Mouse (Mus musculus) forebrain, embryonic 16.5 days (tissue): ENCODE data around the gene Zfhx3. TPM values are rescaled to one million over a fixed set of nuclear protein-coding genes. Genes with fewer than 3 reads are reported as not detected.

Experiments used
- ATAC-seq: fragments of 200-750 bp; cut with Nextera tagmentation; 2 replicates; pipeline ENCODE4 v1.8.0; 2017; ENCODE audit warnings: mild to moderate bottlenecking, moderate library complexity
- H3K27ac ChIP-seq: fragments of 300-500 bp; sonication (generic); 2 replicates; pipeline ENCODE4 v1.5.1; 2014; ENCODE audit warnings: low read length, control low read depth
- H3K27me3 ChIP-seq: fragments of 300-500 bp; sonication (generic); replicated peaks from 2 replicates; pipeline ENCODE4 v1.6.1; 2014; ENCODE audit warnings: low read length; ENCODE audit not compliant: control insufficient read depth, insufficient read depth
- H3K36me3 ChIP-seq: fragments of 300-500 bp; sonication (generic); 2 replicates; pipeline ENCODE4 v1.6.1; 2014; ENCODE audit not compliant: control insufficient read depth, insufficient read depth
- H3K4me1 ChIP-seq: fragments of 300-500 bp; sonication (generic); replicated peaks from 2 replicates; pipeline ENCODE4 v1.6.1; 2014; ENCODE audit warnings: low read length; ENCODE audit not compliant: control insufficient read depth, insufficient read depth
- H3K4me2 ChIP-seq: fragments of 300-500 bp; sonication (generic); 2 replicates; pipeline ENCODE4 v1.6.1; 2014; ENCODE audit warnings: mild to moderate bottlenecking, low read length, control low read depth
- H3K4me3 ChIP-seq: fragments of 300-500 bp; sonication (generic); replicated peaks from 2 replicates; pipeline ENCODE4 v1.5.1; 2014; ENCODE audit warnings: mild to moderate bottlenecking, low read length, control low read depth
- H3K9ac ChIP-seq: fragments of 300-500 bp; sonication (generic); replicated peaks from 2 replicates; pipeline ENCODE4 v1.6.1; 2014; ENCODE audit warnings: low read depth, low read length, control low read depth
- H3K9me3 ChIP-seq: fragments of 300-500 bp; sonication (generic); 2 replicates; pipeline ENCODE4 v1.6.1; 2016; ENCODE audit warnings: low read length; ENCODE audit not compliant: control insufficient read depth
- WGBS: fragments of 180-500 bp; shearing (Covaris S2); extraction: QIAGEN DNeasy Blood & Tissue Kit; methylation state at CpG from one replicate; pipeline ENCODE4 v1.1.7; 2014; 5-methylcytosine and 5-hydroxymethylcytosine counted together
- polyA plus RNA-seq: library from polyadenylated mRNA; unstranded; fragments of >200 nt; fragmentation: Nextera tagmentation; extraction: Ambion mirVana; gene quantifications from 2 replicates; pipeline ENCODE4 v1.2.1, GENCODE M21; 2015

The Zfhx3 gene
- polyA plus RNA-seq, 1 experiment from 2014 or later: 14.6 TPM

GRCm38 (mm10) chr8:108854444-108855102, 912.1 kb downstream of the Zfhx3 start:
- Histone ChIP-seq H3K4me1 (no peaks in the 10 kb centered on the region), H3K4me3 (no peak overlapping the region), H3K27ac (no peak overlapping the region), H3K36me3 (no peaks in the 10 kb centered on the region), H3K9ac (no peak overlapping the region), H3K9me3 (no peaks in the 10 kb centered on the region), H3K4me2 (no peak overlapping the region), H3K27me3 (no peaks in the 10 kb centered on the region)
- WGBS: 56% methylated on average over 12 of the region's 12 CpGs
- ATAC-seq: no peak

- ATAC-seq: no peak
- Histone ChIP-seq H3K4me1 (peaks cover 16% of the 10 kb centered on the region), H3K36me3 (no peaks in the 10 kb centered on the region), H3K27ac (no peak overlapping the region), H3K4me3 (no peak overlapping the region), H3K4me2 (no peak overlapping the region), H3K9me3 (no peaks in the 10 kb centered on the region), H3K27me3 (no peaks in the 10 kb centered on the region), H3K9ac (no peak overlapping the region)
- WGBS: 69% methylated on average over 8 of the region's 8 CpGs
Measured at GRCm38 (mm10) chr8:108859001-108859400, 916.6 kb downstream of the Zfhx3 start.

- Histone ChIP-seq H3K27ac (no peak overlapping the region), H3K4me2 (no peak overlapping the region), H3K9ac (no peak overlapping the region), H3K4me3 (no peak overlapping the region), H3K4me1 (peaks cover 16% of the 10 kb centered on the region), H3K9me3 (no peaks in the 10 kb centered on the region), H3K36me3 (no peaks in the 10 kb centered on the region), H3K27me3 (no peaks in the 10 kb centered on the region)
- 58% methylated on average over 9 of the region's 9 CpGs for WGBS
- ATAC-seq: no peak
Measured at GRCm38 (mm10) chr8:108859983-108860382, 917.5 kb downstream of the Zfhx3 start.

DNA sequence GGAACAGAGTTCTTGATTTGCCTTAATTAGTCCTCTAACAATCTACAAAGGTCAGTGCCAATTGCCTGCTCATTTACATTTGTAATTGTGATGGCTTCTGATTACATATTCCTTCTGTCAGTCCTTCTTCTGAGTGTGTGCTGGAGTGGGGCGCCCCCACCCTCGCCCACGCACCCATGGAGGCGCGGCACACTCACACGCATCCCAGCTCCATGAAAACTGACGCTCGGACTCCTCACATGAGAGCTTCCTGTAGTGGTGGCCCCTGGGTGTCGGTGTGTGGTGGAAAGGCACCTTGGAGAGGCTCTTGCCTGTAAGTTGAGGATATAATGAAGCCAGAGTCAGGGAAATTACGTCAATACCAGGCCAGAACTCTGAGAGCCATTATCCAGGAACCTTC, 921.0 kb downstream of the Zfhx3 start:
- no peaks in the 10 kb centered on the region for H3K27me3 ChIP-seq
- H3K9me3 ChIP-seq: no peaks in the 10 kb centered on the region
- peak; percentile 57 for ATAC-seq
- no peak overlapping the region for H3K4me2 ChIP-seq
- no peak overlapping the region for H3K27ac ChIP-seq
- no peak overlapping the region for H3K4me3 ChIP-seq
- no peaks in the 10 kb centered on the region for H3K36me3 ChIP-seq
- H3K9ac ChIP-seq: no peak overlapping the region
- 49% methylated on average over 10 of the region's 10 CpGs for WGBS
- H3K4me1 ChIP-seq: peaks cover 16% of the 10 kb centered on the region

DNA sequence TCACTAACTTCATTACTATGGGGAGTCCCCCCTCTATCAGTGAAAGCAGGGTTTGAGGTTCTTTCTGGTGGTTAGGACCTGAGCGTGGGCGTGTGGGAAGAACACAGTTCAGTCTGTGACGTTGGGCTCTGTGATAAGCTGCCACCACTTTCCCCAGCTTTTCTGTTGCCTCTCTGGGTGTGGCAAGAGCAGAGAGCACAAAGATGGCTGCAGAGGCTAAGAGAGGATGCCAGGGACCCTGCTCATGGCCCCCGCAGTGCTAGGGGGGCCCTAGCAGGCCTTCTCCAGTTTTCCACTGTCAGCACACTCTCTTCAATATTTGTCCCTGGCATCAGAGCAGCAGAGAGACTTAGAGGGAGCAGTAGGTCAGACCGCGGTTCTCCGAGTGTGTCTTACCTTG, 924.0 kb downstream of the Zfhx3 start:
- peaks cover 16% of the 10 kb centered on the region for H3K4me1 ChIP-seq
- 90% methylated on average over 7 of the region's 7 CpGs for WGBS
- no peak for ATAC-seq

GRCm38 (mm10) chr8:108867482-108868258, 925.2 kb downstream of the Zfhx3 start:
- no peak for ATAC-seq
- Histone ChIP-seq H3K4me3 (no peak overlapping the region), H3K9ac (no peak overlapping the region), H3K4me2 (no peak overlapping the region), H3K27ac (no peak overlapping the region), H3K4me1 (peaks cover 11% of the 10 kb centered on the region), H3K27me3 (no peaks in the 10 kb centered on the region), H3K9me3 (no peaks in the 10 kb centered on the region), H3K36me3 (no peaks in the 10 kb centered on the region)
- 77% methylated on average over 13 of the region's 13 CpGs for WGBS

More for the DNA sequence above, 924.0 kb downstream of the Zfhx3 start:
- Histone ChIP-seq H3K9ac (no peak overlapping the region), H3K4me3 (no peak overlapping the region), H3K4me2 (no peak overlapping the region), H3K9me3 (no peaks in the 10 kb centered on the region), H3K36me3 (no peaks in the 10 kb centered on the region), H3K27me3 (no peaks in the 10 kb centered on the region), H3K27ac (no peak overlapping the region)

DNA sequence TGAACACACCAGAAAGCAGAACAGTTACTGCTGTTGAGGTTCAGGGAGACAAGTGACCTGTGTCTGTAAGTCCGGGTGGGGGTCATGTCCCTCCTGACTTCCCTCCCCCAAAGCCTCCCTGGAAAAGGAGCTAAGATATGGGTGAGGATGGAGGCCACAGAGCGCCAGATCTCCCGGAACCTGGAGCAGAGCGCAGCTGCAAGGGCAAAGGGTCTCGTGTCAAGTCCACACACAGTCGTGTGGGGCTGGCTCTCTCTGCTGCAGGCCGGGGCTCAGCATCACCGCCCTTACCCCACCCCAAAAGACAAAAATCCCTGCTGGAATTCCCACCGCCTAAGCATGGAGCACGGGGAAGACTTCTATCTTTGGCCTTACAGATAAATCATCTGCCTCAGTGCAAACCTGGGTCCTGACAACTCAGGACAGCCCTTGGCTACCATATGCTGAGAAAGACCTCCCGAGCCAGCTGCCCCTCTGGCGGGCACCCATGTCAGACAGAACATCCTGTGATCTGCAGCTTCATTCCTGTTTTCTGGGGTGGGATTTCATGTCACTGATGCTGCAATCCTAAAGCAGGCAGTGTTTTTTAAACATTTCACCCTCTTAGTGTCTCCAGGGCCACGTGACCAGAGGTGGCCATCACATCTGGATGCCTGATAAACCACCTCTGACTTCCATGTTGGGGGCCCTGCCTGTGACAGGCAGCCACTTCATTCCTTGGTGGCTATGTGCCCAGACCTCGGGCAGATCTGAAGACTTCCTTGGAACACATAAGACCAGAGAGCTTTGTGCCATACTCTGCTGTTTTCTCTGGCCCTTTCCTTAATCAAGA, 926.0 kb downstream of the Zfhx3 start:
- H3K27ac ChIP-seq: no peak overlapping the region
- H3K9me3 ChIP-seq: no peaks in the 10 kb centered on the region
- H3K4me1 ChIP-seq: peaks cover 4% of the 10 kb centered on the region
- no peak overlapping the region for H3K4me3 ChIP-seq
- H3K9ac ChIP-seq: no peak overlapping the region
- H3K27me3 ChIP-seq: no peaks in the 10 kb centered on the region
- WGBS: 85% methylated on average over 14 of the region's 14 CpGs
- no peaks in the 10 kb centered on the region for H3K36me3 ChIP-seq
- no peak for ATAC-seq
- H3K4me2 ChIP-seq: no peak overlapping the region

DNA sequence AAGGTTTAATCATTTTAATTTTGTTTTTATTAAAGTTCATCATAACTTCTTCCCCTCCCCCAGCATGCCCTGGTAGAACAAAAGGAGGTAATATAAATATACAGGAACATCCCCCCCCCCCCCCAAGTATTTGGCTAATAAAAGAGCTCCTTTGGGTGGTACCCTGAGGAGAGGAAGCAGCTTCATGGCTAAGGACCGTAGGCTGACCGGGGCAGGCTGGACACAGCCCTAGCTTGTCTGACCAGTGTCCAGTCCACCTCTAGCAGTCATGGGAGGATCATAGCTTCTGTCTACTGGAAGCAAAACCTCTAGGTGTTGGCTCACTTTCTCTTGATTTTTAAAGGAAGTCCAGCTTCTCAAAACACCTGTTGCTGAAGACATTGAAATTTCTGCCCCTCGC, 927.0 kb downstream of the Zfhx3 start:
- no peak for ATAC-seq
- Histone ChIP-seq H3K4me2 (no peak overlapping the region), H3K27ac (no peak overlapping the region), H3K9ac (no peak overlapping the region), H3K27me3 (no peaks in the 10 kb centered on the region), H3K4me3 (no peak overlapping the region), H3K4me1 (no peaks in the 10 kb centered on the region), H3K36me3 (no peaks in the 10 kb centered on the region), H3K9me3 (no peaks in the 10 kb centered on the region)
- WGBS: 93% methylated on average over 3 of the region's 3 CpGs

DNA sequence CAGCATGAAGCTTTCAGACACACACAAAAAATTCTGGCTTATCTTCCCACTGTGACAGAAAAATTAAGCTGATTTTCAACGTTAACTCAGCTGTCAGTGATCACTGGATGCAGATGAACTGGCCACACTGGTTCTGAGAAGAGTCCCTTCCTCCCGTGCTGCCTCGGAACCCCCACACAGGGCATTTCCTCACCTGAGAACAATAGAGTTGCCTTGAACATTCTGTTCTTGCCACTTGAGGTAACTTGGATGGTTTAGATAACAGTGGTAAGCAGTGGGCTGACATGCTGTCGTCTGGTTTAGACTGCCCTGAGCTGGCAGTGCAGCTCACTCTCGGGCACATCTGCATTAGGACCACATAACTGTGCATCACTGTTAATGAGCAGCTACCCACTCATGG, 927.5 kb downstream of the Zfhx3 start:
- Histone ChIP-seq H3K9ac (no peak overlapping the region), H3K4me2 (no peak overlapping the region), H3K4me3 (no peak overlapping the region), H3K27ac (no peak overlapping the region), H3K4me1 (no peaks in the 10 kb centered on the region), H3K9me3 (no peaks in the 10 kb centered on the region), H3K36me3 (no peaks in the 10 kb centered on the region), H3K27me3 (no peaks in the 10 kb centered on the region)
- no peak for ATAC-seq
- 80% methylated on average over 5 of the region's 5 CpGs for WGBS
